Mouse (Mus musculus) adrenal gland, adult (tissue): ENCODE measurements at regions not wholly inside any gene's neighbourhood (a gene's known extent, or its start where the extent isn't known, plus 50 kb on each side); places are given as distances from the start of the nearest gene placed in this dataset.
A peak's percentile ranks its signal among the peaks of the same experiment; 100 is the strongest.

Experiments
- DNase-seq, 2 experiments: peaks; one replicate each; pipeline ENCODE4 v3.0.0; 2022 to 2023; ENCODE audit warnings: low spot score in 1 of 2; ENCODE audit not compliant: inconsistent age in 2 of 2

GRCm38 (mm10) chr6:14298167-14298566 lies 426.8 kb upstream of the 2610001J05Rik start:
- no peak for DNase-seq

DNA sequence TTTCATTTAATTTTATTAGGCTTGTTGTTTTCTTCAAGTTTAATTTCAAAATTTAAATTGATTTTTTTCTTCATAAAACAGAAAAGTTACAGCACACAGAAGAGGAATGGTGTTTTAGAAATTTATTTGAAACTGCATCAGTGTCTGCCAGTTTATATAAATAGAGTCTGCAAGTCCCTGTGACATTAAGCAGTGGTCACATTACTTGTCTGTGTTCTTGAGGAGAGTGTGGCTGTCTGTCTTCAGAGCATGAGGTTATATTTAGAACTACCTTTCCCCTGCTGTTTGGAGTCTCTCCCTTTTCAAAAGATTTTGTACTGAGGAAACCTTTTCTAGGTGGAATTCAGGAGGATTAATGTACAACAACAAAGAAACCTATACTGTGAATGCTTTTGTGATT lies 426.1 kb upstream of the 2610001J05Rik start:
- no peak for DNase-seq

DNA sequence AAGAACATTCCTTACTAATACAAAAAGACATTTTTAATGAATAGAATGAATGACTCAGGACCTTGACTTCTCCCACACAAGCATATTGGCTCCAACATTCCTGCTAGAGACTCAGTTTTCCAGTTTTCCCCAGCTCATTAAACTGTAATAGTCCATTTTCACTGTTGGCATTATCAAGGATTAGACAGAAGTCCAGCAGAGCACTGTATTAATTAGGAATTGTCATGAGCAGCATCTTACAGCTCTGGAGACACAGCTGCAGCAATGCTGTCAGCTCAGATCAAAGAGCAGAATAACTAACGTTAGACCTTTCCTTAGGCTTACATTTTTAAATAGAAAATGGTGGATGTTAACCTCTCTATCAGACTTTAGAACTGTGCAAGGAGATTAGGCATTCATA lies 419.5 kb upstream of the 2610001J05Rik start:
- no peak for DNase-seq

DNA sequence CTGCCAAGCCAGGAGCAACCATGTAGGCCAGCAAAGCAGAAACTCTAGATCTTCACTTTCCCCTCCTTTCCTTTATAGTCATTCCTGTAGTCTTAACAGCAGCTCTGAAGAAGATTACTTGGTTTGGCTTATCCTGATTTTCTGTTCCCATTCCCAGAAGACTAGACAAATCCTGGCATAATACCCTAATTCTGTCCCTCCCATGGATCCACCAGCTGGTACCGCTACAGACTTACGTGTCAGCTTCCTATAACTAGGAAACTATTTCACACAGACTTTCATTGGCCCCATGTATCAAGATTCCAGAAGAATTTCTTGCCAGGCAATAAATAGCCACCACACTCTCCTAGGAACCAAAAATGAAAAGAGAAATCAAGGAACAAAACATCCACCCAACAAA lies 410.2 kb upstream of the 2610001J05Rik start:
- DNase-seq: no peak

GRCm38 (mm10) chr6:14261941-14262340 lies 390.6 kb upstream of the 2610001J05Rik start:
- no peak for DNase-seq

- no peak for DNase-seq
Measured at GRCm38 (mm10) chr6:14240331-14240730, 369.0 kb upstream of the 2610001J05Rik start.

DNA sequence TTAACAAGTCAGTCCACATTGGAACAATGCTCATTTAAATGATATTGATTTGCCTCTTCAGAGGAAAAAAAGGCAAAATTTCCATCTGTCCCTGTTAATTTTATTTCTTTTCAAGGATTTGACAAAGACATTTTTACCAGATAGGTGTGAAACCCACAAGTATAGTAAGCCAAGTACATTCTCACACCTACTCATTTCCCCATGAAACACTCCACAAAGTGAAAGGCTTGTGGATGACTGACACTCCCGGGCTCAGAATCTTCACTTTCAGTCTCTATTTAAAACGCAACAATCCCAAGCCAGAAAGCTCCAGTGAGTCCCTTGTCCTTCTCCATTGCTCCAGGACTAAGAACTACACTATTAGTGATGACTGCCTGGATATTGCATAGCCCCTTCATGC lies 367.8 kb upstream of the 2610001J05Rik start:
- no peak for DNase-seq

GRCm38 (mm10) chr6:14230823-14231222 lies 359.5 kb upstream of the 2610001J05Rik start:
- no peak for DNase-seq

- DNase-seq: peak; percentile 39 to 79
Measured at GRCm38 (mm10) chr6:14207509-14207908, 336.2 kb upstream of the 2610001J05Rik start.

GRCm38 (mm10) chr6:14197107-14197506 lies 325.8 kb upstream of the 2610001J05Rik start:
- DNase-seq: peak; percentile 83

- DNase-seq: no peak
Measured at GRCm38 (mm10) chr6:14195351-14195750, 324.0 kb upstream of the 2610001J05Rik start.

GRCm38 (mm10) chr6:14191387-14192023 lies 320.2 kb upstream of the 2610001J05Rik start:
- DNase-seq: no peak

- DNase-seq: no peak
Measured at GRCm38 (mm10) chr6:14185921-14186420, 314.7 kb upstream of the 2610001J05Rik start.

DNA sequence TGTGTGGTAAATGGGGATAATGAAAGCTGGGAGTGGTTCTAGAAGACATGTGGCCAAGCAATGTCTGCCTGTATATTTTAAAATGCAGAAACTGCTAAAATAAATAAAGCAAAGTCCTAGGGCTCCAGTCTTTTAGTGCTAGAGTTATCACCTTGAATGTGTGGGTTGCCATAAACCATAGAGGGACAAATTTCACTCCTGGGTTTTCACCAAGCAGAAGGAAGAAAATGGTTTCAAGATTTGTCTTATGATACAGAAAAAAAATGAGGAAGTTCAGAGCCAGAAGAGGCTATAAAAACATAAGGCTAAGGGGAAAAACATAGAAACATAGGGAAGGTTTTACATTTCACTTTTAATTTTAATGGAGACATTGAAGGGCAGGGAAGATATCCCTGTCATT lies 276.1 kb upstream of the 2610001J05Rik start:
- DNase-seq: no peak

DNA sequence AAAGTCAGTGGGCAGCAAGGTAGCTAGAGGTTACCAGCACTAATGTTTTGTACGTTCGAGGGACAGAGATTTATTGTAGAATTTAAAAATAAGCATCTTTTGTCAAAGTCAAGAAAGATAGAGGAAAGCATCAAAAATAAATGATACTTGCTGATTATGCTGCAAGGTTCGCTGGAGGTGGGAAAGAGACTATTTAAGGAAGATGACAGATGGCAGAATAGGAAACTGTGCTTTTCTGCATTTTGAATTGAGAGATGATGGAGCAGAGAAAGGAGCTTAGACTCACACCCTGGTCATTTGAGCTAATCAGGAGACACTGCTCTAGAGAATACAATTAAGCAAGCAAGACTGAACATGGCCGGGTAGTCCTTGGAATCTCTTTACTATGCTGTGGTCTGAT lies 275.1 kb upstream of the 2610001J05Rik start:
- DNase-seq: no peak

DNA sequence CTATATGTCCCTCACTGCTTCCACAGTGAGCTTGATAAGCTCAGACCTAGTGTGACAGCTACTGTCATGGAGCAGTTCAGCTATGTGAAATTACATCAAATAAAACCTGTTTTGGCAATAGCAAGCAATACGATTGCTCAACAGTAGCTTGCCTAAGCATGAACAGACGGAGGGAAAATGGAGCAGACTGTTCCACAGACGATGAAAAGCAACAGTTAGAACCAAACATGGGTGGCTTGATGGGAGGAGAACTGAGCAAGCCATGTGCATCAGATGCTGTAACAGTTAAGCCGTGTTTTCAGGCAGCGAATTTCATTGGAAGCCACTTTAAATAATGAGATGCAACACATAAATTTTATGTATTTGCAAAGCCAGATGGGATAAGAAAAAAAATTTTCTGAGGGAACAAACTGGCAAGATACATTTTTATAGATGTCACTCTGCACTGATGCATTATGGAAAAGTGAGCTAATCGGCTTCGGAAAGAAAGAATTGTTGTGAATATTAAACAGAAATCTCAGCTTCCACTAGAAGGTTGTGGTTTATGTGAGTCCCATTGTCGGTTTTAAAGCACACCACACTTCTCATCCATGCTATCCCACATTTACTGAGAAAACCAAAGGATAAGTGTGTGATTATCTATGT lies 270.9 kb upstream of the 2610001J05Rik start:
- DNase-seq: no peak

DNA sequence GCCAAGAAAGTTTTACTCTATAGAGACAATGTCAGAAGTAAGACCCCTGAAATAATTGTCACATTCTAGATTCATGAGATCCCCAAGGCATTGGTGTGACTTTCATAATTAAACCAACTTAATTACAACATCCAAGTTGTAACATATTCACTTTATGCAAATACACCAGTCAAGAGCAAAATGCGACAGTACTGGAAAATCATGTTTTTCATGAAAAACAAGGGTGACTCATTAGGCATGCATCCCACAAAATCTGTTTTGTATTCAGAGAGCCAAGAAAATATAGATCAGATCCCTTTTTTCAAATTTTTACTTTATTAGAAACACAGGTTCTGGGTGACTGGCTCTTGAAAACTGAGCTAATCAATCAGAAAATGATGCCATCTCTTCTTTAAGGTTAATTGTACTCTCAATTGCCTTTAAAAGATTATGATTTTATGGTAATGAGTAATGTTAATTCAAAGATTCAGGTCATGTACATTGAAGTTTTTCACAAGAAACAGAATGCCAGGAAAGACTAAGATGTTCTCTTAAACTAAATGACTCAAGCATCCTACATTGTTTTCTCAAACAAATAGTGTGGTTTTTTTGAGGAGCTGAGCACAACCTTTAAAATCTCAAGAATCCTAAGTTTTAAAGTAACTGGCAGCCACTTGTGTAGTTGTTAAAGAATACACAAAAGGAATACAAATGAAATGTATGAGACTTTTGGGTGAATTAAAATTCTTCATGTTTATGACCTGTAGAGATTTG lies 259.2 kb upstream of the 2610001J05Rik start:
- DNase-seq: no peak

DNA sequence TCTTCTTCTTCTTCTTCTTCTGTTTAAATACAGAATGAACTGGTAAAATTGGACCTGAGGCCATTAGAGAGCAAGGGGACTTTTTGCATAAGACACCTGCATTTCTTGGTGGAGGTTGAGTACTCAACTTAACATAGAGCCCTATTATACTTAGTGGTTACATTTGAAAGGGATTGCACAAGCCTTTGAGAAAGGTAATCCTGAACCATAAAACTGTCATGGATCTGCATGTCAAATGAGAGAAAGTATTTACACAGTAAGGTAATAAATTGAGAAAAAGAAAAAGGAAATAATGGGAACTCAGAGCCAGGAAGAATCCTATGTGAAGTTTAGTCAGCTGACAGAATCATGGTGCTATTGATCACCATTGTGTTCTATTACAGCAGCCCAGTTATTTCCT lies 258.1 kb upstream of the 2610001J05Rik start:
- DNase-seq: no peak

GRCm38 (mm10) chr6:14122311-14122710 lies 251.0 kb upstream of the 2610001J05Rik start:
- no peak for DNase-seq

DNA sequence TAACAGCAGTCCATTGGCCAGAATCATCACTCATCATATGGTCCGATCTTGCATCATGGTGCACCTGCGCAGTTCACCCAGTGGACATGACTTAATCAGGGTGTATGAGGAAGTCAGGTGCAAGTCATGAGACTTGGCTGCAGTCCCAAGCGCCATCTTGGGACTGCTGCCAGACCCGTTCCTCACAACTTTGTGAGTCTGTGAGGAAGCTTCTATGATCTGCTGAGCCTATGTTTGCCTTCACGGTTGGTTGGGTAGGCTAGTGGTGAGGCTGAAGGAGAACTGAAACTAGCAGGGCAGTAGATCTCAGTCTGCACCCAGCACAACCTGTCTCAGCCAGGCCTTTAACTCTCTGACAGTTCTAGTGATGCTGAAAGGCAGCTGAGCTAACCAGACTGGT lies 250.2 kb upstream of the 2610001J05Rik start:
- no peak for DNase-seq

GRCm38 (mm10) chr6:14094907-14095306 lies 223.6 kb upstream of the 2610001J05Rik start:
- no peak for DNase-seq

DNA sequence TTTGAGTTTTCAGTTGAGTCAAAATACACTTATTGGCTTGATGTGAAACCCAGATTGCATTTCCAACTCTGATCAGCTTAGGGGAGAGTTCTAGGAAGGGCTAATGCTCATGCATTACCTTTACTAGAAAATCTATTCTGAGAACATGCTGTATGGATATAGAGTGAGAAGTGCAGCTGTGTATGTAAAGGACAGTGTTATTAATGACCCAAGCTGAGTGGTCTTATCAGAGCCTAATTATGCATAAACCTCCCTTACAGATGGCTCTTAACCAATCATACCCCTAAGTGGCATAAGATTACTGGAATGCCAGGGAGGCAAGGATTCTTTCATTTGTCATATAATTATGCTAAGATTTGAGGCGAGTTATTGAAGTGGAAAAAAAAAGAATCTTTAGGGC lies 210.6 kb upstream of the 2610001J05Rik start:
- no peak for DNase-seq
